Comparison of ENCODE assay signal across 12 mouse cellular contexts in the genomic region with DNA sequence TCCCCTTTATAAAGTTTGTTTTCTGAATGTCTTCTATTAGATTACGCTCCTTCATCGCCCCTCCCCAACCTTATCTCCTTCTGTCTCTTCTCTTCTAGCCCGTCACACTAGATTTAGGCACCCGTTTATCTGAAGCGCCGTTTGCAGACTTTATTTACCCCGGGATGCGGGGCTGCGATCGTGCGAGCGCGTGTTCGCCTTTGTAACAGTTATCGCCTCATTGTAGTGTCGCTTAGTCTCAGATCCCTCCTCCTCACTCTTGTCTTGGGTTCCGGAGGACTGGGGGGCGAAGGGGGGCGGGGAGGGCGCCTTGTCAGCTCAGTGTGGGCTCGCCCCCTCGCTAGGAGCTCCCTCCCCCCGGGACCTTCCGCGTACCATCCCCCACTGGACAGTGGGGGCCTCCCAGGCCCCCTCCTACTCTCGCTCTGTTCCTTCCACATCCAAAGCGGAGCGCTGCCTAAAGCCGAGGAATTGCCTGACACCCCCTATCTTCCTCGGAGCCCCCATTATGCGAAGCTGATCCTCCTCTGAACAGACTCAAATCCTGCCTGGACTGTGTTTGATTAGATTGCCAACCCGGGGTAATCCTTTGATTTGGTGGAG. TPM values are rescaled to one million over a fixed set of nuclear protein-coding genes. Genes with fewer than 3 reads are reported as not detected.
A peak's percentile ranks its signal among the peaks of the same experiment; 100 is the strongest.
DNase-seq lines count a peak whose midpoint lies in the region; ATAC-seq and TF ChIP-seq lines count a peak whose summit lies in the region.
"Had no signal": no experiment of that assay in that cellular context is flagged by ENCODE, and none has a peak within 500 bp of the region (broad histone marks: within the 10 kb centered on the region; RNA-seq: fewer than 3 reads in every experiment).

No protein-coding gene starts in this region.

- DNase-seq in ZHBTc4 (ENCODE audit: low read depth, low spot score): peak; percentile 47
- peak; percentile 63 for DNase-seq in hindbrain, embryonic 10.5 days (ENCODE audit: low spot score)
- DNase-seq in layer of hippocampus, adult 9-11 months: no peak
- no peak for DNase-seq in layer of hippocampus, adult 9-10 months (ENCODE audit: low spot score)
- DNase-seq in lung, postnatal 36 days: no peak
- DNase-seq: adrenal gland, postnatal 25 days; kidney, postnatal 4 days; lung, embryonic 14.5 days had no signal

- H3K9me3 ChIP-seq in E14TG2a.4 (ENCODE audit: low read length): no peaks in the 10 kb centered on the region
- no peaks in the 10 kb centered on the region for H3K9me3 ChIP-seq in hindbrain, embryonic 10.5 days
- no peaks in the 10 kb centered on the region for H3K9me3 ChIP-seq in midbrain, embryonic 12.5 days

- peaks cover 69% of the 10 kb centered on the region for H3K4me1 ChIP-seq in E14TG2a.4 (replicated peaks; ENCODE audit: low read depth, low read length)
- peaks cover 100% of the 10 kb centered on the region for H3K4me1 ChIP-seq in hindbrain, embryonic 10.5 days (replicated peaks)
- peaks cover 83% of the 10 kb centered on the region for H3K4me1 ChIP-seq in midbrain, embryonic 12.5 days

- TF ChIP-seq CTCF in E14TG2a.4 (conservative IDR thresholded peaks at IDR 0.05; ENCODE audit: low read length): no peak

- H3K27me3 ChIP-seq in E14TG2a.4 (ENCODE audit: insufficient read depth, low read length): peaks cover 98% of the 10 kb centered on the region
- peaks cover 100% of the 10 kb centered on the region for H3K27me3 ChIP-seq in hindbrain, embryonic 10.5 days (ENCODE audit: insufficient read depth, poor library complexity, severe bottlenecking)
- H3K27me3 ChIP-seq in midbrain, embryonic 12.5 days: peaks cover 98% of the 10 kb centered on the region

- peak; percentile 55 for ATAC-seq in midbrain, embryonic 12.5 days (ENCODE audit: low FRiP score, low read depth)

- H3K27ac ChIP-seq in hindbrain, embryonic 10.5 days: peak overlapping the region; percentile 94
- peak overlapping the region; percentile 94 for H3K27ac ChIP-seq in midbrain, embryonic 12.5 days (replicated peaks)

- H3K4me3 ChIP-seq in E14TG2a.4 (replicated peaks; ENCODE audit: low read length): peak overlapping the region; percentile 46
- peak overlapping the region; percentile 52 for H3K4me3 ChIP-seq in hindbrain, embryonic 10.5 days
- H3K4me3 ChIP-seq in midbrain, embryonic 12.5 days: peak overlapping the region; percentile 28

- peak overlapping the region; percentile 61 for H3K4me2 ChIP-seq in midbrain, embryonic 12.5 days (replicated peaks)
- H3K4me2 ChIP-seq: lung, embryonic 14.5 days had no signal

- H3K36me3 ChIP-seq in E14TG2a.4 (ENCODE audit: insufficient read depth, low read length): no peaks in the 10 kb centered on the region
- peaks cover 13% of the 10 kb centered on the region; the same call in 1 of the 2 replicates for H3K36me3 ChIP-seq in hindbrain, embryonic 10.5 days
- 0 out of 2 replicates have a peak, but pooled peaks cover 6% of the 10 kb centered on the region for H3K36me3 ChIP-seq in midbrain, embryonic 12.5 days
- H3K36me3 ChIP-seq: G1E had no signal

- under 1% methylated on average over 32 of the region's 32 CpGs for WGBS in hindbrain, embryonic 10.5 days
- under 1% methylated on average over 30 of the region's 32 CpGs for WGBS in midbrain, embryonic 12.5 days

- peak overlapping the region; percentile 41 for H3K9ac ChIP-seq in midbrain, embryonic 12.5 days (replicated peaks)
- H3K9ac ChIP-seq: lung, embryonic 14.5 days had no signal

RNA-seq across cellular contexts. Expression of a gene that starts 9.4 kb away (rescaled TPM):
- polyA plus RNA-seq in hindbrain, embryonic 10.5 days (2016; fragmentation: Nextera tagmentation; extraction: Ambion mirVana): 2.3 and 2.6 TPM in 2 replicates
- 4.4 and 5.7 TPM in 2 replicates for polyA plus RNA-seq in midbrain, embryonic 12.5 days (2016; fragmentation: Nextera tagmentation; extraction: Ambion mirVana)
- polyA plus RNA-seq: G1E; heart, postnatal 0 days; lung, embryonic 14.5 days had no signal

Comparison
In these comparisons a context has a peak if more than half of its experiments do, and no peak if none do; other contexts are left out.
1. DNase-seq: peak in ZHBTc4 (single experiment) and hindbrain, embryonic 10.5 days (single experiment); none in layer of hippocampus, adult 9-11 months (single experiment), layer of hippocampus, adult 9-10 months (single experiment) and lung, postnatal 36 days (single experiment).
2. Peak in every context shown above with its lines, with median percentiles within 50 percentile points of each other: H3K4me3 ChIP-seq.